Mouse (Mus musculus): ENCODE results near the gene Ntng1. TPM values are rescaled to one million over a fixed set of nuclear protein-coding genes. Genes with fewer than 3 reads are reported as not detected.

Ntng1 gene
- polyA plus RNA-seq, 1 experiment: 0.09 TPM

DNA sequence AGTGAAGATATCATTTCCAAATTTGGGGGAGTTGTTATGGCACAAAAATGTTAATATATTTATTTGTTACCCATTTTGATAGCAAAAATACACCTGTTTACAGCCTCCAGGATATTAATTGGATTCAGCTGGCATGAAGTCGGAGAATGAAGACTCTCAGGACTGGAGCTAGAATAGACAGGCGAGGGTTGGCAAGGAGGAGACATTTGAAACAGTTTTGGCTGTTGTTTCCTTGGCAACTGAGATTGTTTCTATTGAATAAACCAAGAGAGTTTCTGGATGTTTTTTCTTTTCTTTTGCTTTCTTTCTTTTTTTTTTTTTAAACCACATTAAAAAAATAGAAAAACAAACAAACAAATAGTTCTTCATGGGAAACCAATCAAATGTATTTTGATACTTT lies 159.7 kb downstream of the Ntng1 start:
- TF ChIP-seq POLR2A (IDR thresholded peaks at IDR 0.05; ENCODE audit: low read depth, low read length): no peak
- Histone ChIP-seq H3K36me3 (ENCODE audit: control insufficient read depth, insufficient read depth, low read length) (no peaks in the 10 kb centered on the region), H3K4me3 (ENCODE audit: low read depth, low read length) (no peak overlapping the region), H3K27me3 (ENCODE audit: control insufficient read depth, insufficient read depth, low read length) (no peaks in the 10 kb centered on the region), H3K4me1 (ENCODE audit: control insufficient read depth, insufficient read depth, insufficient read length, low read length) (no peaks in the 10 kb centered on the region), H3K27ac (ENCODE audit: insufficient read depth, low read depth, low read length) (no peak overlapping the region)
- WGBS: 75% methylated on average over 2 of the region's 2 CpGs

DNA sequence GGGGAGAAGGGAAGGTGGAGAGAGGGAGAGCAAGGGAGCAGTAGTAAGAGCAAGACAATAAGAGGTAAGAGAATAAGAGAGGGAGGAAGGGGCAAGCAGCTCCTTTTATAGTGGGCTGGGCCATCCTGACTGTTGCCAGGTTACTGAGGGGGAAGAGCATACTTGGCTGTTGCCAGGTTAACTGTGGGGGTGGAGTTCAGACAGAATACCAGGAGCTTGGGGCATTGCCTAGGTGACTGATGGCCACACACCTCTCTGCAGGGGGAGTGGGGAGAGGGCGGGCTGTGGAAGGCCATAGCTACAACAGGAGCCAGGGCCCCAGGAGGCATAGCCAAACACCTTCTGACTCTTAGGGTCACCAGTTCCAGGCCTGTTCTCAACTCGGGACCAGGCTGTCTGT lies 166.2 kb downstream of the Ntng1 start:
- no peaks in the 10 kb centered on the region for H3K4me1 ChIP-seq (ENCODE audit: control insufficient read depth, insufficient read depth, insufficient read length, low read length)
- no peak overlapping the region for H3K4me3 ChIP-seq (ENCODE audit: low read depth, low read length)
- no peaks in the 10 kb centered on the region for H3K27me3 ChIP-seq (ENCODE audit: control insufficient read depth, insufficient read depth, low read length)
- no peak overlapping the region for H3K27ac ChIP-seq (ENCODE audit: insufficient read depth, low read depth, low read length)
- TF ChIP-seq POLR2A (IDR thresholded peaks at IDR 0.05; ENCODE audit: low read depth, low read length) (no peak), CTCF (IDR thresholded peaks at IDR 0.05; ENCODE audit: extremely low read depth, insufficient read length, insufficient replicate concordance, low read depth, low read length) (no peak)
- H3K36me3 ChIP-seq (ENCODE audit: control insufficient read depth, insufficient read depth, low read length): no peaks in the 10 kb centered on the region
- WGBS: 42% methylated on average over 2 of the region's 2 CpGs

DNA sequence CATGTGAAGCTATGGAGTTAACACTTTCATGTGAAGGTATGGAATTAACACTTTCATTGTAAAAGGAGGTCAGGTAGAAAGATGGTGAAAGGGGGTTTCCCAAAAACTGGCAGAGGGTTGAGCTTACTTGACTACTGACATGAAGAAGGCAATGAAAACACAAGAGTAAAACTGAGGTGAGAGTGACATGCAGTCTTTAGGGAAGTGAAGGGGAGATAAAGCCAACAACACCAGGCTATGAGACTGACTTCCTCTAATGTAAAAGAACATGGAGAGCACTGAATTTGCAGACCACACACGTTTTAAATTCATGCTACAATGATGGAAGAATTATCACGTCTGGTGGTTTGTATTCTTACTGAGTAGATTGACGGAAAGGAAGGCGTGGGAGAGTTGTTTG lies 168.7 kb downstream of the Ntng1 start:
- Histone ChIP-seq H3K4me3 (ENCODE audit: low read depth, low read length) (no peak overlapping the region), H3K36me3 (ENCODE audit: control insufficient read depth, insufficient read depth, low read length) (no peaks in the 10 kb centered on the region), H3K27me3 (ENCODE audit: control insufficient read depth, insufficient read depth, low read length) (no peaks in the 10 kb centered on the region), H3K27ac (ENCODE audit: insufficient read depth, low read depth, low read length) (no peak overlapping the region), H3K4me1 (ENCODE audit: control insufficient read depth, insufficient read depth, insufficient read length, low read length) (no peaks in the 10 kb centered on the region)
- no peak for TF ChIP-seq CTCF (IDR thresholded peaks at IDR 0.05; ENCODE audit: extremely low read depth, insufficient read length, insufficient replicate concordance, low read depth, low read length)
- TF ChIP-seq POLR2A (IDR thresholded peaks at IDR 0.05; ENCODE audit: low read depth, low read length): no peak
- 72% methylated on average over 4 of the region's 4 CpGs for WGBS

DNA sequence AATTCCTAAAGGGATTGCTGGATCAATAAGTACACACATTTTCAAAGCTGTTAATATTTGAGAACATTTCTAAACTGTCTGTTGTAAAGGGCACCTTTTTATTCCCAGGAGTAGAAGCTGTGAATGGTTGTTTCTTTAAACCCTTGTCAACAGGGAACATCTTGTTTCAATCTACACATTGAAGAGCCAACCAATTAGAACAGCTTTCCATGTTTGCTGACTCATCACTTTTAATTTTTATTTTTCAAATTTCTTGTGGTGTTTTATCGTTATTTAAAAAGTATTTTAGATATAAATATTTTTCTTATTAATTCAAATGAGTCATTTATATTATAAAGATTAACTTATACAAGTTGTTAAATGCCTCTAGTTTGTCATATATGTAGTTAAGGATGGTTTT lies 172.3 kb downstream of the Ntng1 start:
- Histone ChIP-seq H3K36me3 (ENCODE audit: control insufficient read depth, insufficient read depth, low read length) (no peaks in the 10 kb centered on the region), H3K4me1 (ENCODE audit: control insufficient read depth, insufficient read depth, insufficient read length, low read length) (no peaks in the 10 kb centered on the region), H3K4me3 (ENCODE audit: low read depth, low read length) (no peak overlapping the region), H3K27ac (ENCODE audit: insufficient read depth, low read depth, low read length) (no peak overlapping the region), H3K27me3 (ENCODE audit: control insufficient read depth, insufficient read depth, low read length) (no peaks in the 10 kb centered on the region)
- TF ChIP-seq CTCF (IDR thresholded peaks at IDR 0.05; ENCODE audit: extremely low read depth, insufficient read length, insufficient replicate concordance, low read depth, low read length) (no peak), POLR2A (IDR thresholded peaks at IDR 0.05; ENCODE audit: low read depth, low read length) (no peak)
- WGBS: 67% methylated on average over 1 of the region's 1 CpGs

DNA sequence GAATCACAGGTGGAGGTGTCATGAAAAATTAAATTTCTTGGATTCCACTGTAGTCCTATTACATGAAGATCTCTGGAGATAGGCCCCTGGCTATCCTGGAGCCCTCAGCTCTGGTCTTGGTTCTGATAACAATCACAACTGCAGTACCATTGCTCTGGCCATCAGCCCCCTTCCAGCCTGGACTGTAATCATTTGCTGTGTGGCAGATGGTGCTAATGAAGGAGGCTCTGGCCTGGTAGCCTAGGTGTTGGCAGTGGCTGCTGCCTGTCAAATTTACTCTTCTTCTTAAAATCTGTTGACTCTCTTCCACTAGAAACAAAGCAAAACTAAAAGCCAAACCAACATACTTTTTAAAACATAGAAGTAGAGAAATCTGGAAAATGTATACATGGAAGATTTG lies 173.6 kb downstream of the Ntng1 start:
- Histone ChIP-seq H3K4me3 (ENCODE audit: low read depth, low read length) (no peak overlapping the region), H3K4me1 (ENCODE audit: control insufficient read depth, insufficient read depth, insufficient read length, low read length) (no peaks in the 10 kb centered on the region), H3K27ac (ENCODE audit: insufficient read depth, low read depth, low read length) (no peak overlapping the region), H3K27me3 (ENCODE audit: control insufficient read depth, insufficient read depth, low read length) (no peaks in the 10 kb centered on the region), H3K36me3 (ENCODE audit: control insufficient read depth, insufficient read depth, low read length) (no peaks in the 10 kb centered on the region)
- TF ChIP-seq CTCF (IDR thresholded peaks at IDR 0.05; ENCODE audit: extremely low read depth, insufficient read length, insufficient replicate concordance, low read depth, low read length): no peak
- no peak for TF ChIP-seq POLR2A (IDR thresholded peaks at IDR 0.05; ENCODE audit: low read depth, low read length)

DNA sequence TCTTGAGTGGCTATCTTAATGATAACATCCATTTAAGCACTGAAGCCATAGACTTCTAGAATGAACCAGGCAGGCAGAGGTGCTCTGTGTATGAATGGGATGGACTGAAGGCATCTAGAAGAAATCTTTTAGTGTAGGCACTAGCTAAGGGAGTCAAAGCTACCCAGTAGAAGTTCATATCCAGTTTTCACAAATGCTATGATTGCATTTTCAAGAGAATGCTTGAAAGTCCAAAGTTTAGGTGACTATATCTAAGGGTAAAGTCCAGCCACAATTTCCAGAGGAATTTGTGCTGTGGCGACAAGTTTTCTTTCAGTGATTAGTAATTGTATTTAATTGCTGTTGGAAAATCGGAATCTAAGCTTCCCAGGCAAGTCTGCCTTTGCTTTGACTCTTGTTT lies 181.2 kb downstream of the Ntng1 start:
- TF ChIP-seq POLR2A (IDR thresholded peaks at IDR 0.05; ENCODE audit: low read depth, low read length): no peak
- TF ChIP-seq CTCF (IDR thresholded peaks at IDR 0.05; ENCODE audit: extremely low read depth, insufficient read length, insufficient replicate concordance, low read depth, low read length): no peak
- H3K36me3 ChIP-seq (ENCODE audit: control insufficient read depth, insufficient read depth, low read length): no peaks in the 10 kb centered on the region
- 30% methylated on average over 2 of the region's 2 CpGs for WGBS

DNA sequence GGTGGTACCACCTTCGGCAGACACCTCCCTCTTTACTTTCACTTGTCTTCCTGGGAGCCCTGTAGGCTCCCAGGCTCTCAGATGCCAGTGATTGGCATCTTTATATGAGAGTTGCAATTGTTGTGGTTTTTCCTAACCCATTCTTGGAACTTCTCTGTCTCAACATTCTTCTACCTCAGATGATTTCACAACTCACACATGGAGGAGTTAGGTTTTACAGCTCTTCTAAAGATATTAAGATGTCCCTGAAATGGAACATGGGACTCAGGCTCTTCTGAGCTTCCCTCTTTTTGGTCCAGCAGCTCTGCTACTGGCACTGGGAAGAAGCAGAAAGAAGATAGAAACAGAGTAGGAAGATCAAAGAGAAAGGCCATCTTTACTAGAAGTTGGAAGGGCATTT lies 200.9 kb downstream of the Ntng1 start:
- Histone ChIP-seq H3K4me1 (ENCODE audit: control insufficient read depth, insufficient read depth, insufficient read length, low read length) (no peaks in the 10 kb centered on the region), H3K4me3 (ENCODE audit: low read depth, low read length) (no peak overlapping the region), H3K36me3 (ENCODE audit: control insufficient read depth, insufficient read depth, low read length) (no peaks in the 10 kb centered on the region), H3K27ac (ENCODE audit: insufficient read depth, low read depth, low read length) (no peak overlapping the region), H3K27me3 (ENCODE audit: control insufficient read depth, insufficient read depth, low read length) (no peaks in the 10 kb centered on the region)
- TF ChIP-seq POLR2A (IDR thresholded peaks at IDR 0.05; ENCODE audit: low read depth, low read length) (no peak), CTCF (IDR thresholded peaks at IDR 0.05; ENCODE audit: extremely low read depth, insufficient read length, insufficient replicate concordance, low read depth, low read length) (no peak)
- WGBS: 67% methylated on average over 1 of the region's 1 CpGs

More for the DNA sequence above, 181.2 kb downstream of the Ntng1 start:
- Histone ChIP-seq H3K27me3 (ENCODE audit: control insufficient read depth, insufficient read depth, low read length) (no peaks in the 10 kb centered on the region), H3K4me1 (ENCODE audit: control insufficient read depth, insufficient read depth, insufficient read length, low read length) (no peaks in the 10 kb centered on the region), H3K4me3 (ENCODE audit: low read depth, low read length) (no peak overlapping the region), H3K27ac (ENCODE audit: insufficient read depth, low read depth, low read length) (no peak overlapping the region)

DNA sequence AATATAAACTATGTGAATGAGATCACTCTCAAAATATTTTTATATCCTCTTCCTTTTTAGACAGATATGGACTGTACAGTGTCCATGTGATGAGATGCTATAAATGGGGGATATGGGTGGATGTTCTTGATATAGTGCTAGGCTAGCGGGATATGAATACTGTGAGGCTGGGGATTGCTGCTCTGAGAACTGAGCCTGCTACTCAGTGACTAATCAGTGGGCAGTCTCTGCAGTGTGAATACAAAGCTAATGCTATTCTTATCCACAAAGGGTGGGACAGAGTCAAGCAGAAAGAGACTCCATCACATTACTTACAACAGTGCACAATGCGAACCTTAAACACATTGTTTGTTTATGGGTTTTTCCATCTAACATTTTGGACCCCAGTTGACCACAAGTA lies 206.2 kb downstream of the Ntng1 start:
- no peaks in the 10 kb centered on the region for H3K4me1 ChIP-seq (ENCODE audit: control insufficient read depth, insufficient read depth, insufficient read length, low read length)
- H3K4me3 ChIP-seq (ENCODE audit: low read depth, low read length): no peak overlapping the region
- no peaks in the 10 kb centered on the region for H3K36me3 ChIP-seq (ENCODE audit: control insufficient read depth, insufficient read depth, low read length)
- no peaks in the 10 kb centered on the region for H3K27me3 ChIP-seq (ENCODE audit: control insufficient read depth, insufficient read depth, low read length)
- 85% methylated on average over 2 of the region's 2 CpGs for WGBS
- TF ChIP-seq CTCF (IDR thresholded peaks at IDR 0.05; ENCODE audit: extremely low read depth, insufficient read length, insufficient replicate concordance, low read depth, low read length): no peak
- no peak for TF ChIP-seq POLR2A (IDR thresholded peaks at IDR 0.05; ENCODE audit: low read depth, low read length)
- H3K27ac ChIP-seq (ENCODE audit: insufficient read depth, low read depth, low read length): no peak overlapping the region

Measured in small intestine, adult 2 months (tissue).